Mouse (Mus musculus) spleen, adult 2 months (tissue): Measurements from ENCODE around the gene Evi2. TPM values are rescaled to one million over a fixed set of nuclear protein-coding genes. Genes with fewer than 3 reads are reported as not detected.

ENCODE experiments used
- DNase-seq, 2 experiments: peaks; one replicate each; pipeline versions ENCODE4 v3.0.0 to v3.0.0-alpha.2; 2012 to 2021; ENCODE audit warnings: low spot score in 2 of 2, low read depth in 1 of 2
- H3K27ac ChIP-seq: fragments of 200-500 bp; 2 replicates; pipeline ENCODE4 v1.5.1; 2012; ENCODE audit warnings: low read length, inconsistent platforms; ENCODE audit not compliant: insufficient read depth
- H3K27me3 ChIP-seq: fragments of 200-500 bp; 2 replicates; pipeline ENCODE4 v1.6.1; 2012; ENCODE audit warnings: mild to moderate bottlenecking, moderate library complexity, low read length, inconsistent platforms; ENCODE audit not compliant: control insufficient read depth, insufficient read depth
- H3K36me3 ChIP-seq: fragments of 200-500 bp; 2 replicates; pipeline ENCODE4 v1.6.1; 2012; ENCODE audit warnings: mild to moderate bottlenecking, low read length, inconsistent platforms; ENCODE audit not compliant: control insufficient read depth, insufficient read depth
- H3K4me1 ChIP-seq: fragments of 200-500 bp; 2 replicates; pipeline ENCODE4 v1.6.1; 2011; ENCODE audit warnings: inconsistent platforms; ENCODE audit not compliant: control insufficient read depth, insufficient read depth, insufficient read length
- H3K4me3 ChIP-seq: fragments of 200-500 bp; 2 replicates; pipeline ENCODE4 v1.5.1; 2011; ENCODE audit warnings: mild to moderate bottlenecking, inconsistent platforms; ENCODE audit not compliant: insufficient read depth, insufficient read length; ENCODE audit errors: extremely low read depth
- CTCF ChIP-seq: fragments of 200-500 bp; IDR thresholded peaks from 2 replicates; pipeline ENCODE4 v1.5.1; 2011; ENCODE audit warnings: mild to moderate bottlenecking, inconsistent platforms; ENCODE audit not compliant: insufficient read depth, insufficient read length, insufficient replicate concordance; ENCODE audit errors: extremely low read depth
- POLR2A ChIP-seq: fragments of 200-500 bp; IDR thresholded peaks from 2 replicates; pipeline ENCODE4 v1.6.1; 2011; ENCODE audit warnings: low read depth, low read length, inconsistent platforms
- WGBS: fragments of 180-500 bp; shearing (Covaris S2); methylation state at CpG from one replicate; pipeline ENCODE4 v1.1.7; 2018; 5-methylcytosine and 5-hydroxymethylcytosine counted together
- polyA plus RNA-seq: library from polyadenylated mRNA; depleted of rRNA; stranded (reverse); fragments of >200 nt; gene quantifications from 2 replicates; pipeline ENCODE4 v1.2.3, GENCODE M21; 2012

Gene Evi2
- polyA plus RNA-seq, 1 experiment, result 12.2 TPM

DNA sequence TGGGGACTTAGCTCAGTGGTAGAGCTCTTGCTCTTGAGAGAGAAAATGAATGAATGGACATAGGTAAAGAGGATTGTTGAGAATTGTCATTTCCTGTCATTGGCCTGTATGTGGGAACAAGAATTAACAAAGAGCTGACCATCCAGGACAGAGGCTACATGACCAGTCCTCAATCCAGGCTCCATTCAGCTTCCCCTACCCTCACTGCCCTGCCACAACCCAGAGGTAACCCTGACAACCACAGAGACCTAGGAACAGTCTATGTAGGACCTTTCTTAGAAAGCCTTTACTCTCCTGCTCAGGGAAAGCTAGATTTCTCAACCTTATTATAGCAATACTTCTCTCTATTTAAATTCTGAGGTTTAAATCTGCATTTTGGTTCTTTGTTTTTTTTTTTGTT, 9.6 kb downstream of the Evi2 start:
- Histone ChIP-seq H3K36me3 (peaks cover 7% of the 10 kb centered on the region), H3K27me3 (no peaks in the 10 kb centered on the region), H3K4me3 (no peak overlapping the region), H3K27ac (peak overlapping the region; percentile 66), H3K4me1 (peaks cover 8% of the 10 kb centered on the region; the same call in 1 of the 2 replicates)
- DNase-seq, result no peak
- TF ChIP-seq CTCF (no peak), POLR2A (no peak)

DNA sequence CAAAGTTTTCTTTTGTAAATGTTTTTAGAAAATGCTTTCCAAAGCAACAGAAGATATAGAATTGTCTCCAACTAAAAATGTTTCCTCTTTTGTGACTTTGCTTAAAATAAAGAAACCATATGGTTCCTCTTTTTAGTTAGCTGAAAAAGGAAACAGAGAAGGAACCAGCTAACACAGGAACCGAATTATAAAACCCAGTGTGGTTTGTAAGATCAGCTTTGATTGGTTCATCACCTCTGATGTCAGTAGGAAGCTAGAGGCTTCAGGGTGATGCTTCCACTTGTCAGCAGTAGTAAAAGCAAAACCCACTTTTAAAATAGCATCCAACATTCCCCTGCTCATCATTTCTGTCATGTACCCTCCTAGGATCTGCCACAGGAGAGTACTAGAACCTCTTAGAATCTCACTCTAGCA, 10.5 kb downstream of the Evi2 start:
- peaks cover 15% of the 10 kb centered on the region for H3K36me3 ChIP-seq
- peak; percentile 33 to 91 for DNase-seq
- peak overlapping the region; percentile 78; the same call in 1 of the 2 replicates for H3K27ac ChIP-seq
- no peak overlapping the region for H3K4me3 ChIP-seq
- H3K4me1 ChIP-seq, result peaks cover 8% of the 10 kb centered on the region; the same call in 1 of the 2 replicates
- H3K27me3 ChIP-seq, result no peaks in the 10 kb centered on the region
- 5% methylated on average over 1 of the region's 1 CpGs for WGBS
- no peak for TF ChIP-seq CTCF
- TF ChIP-seq POLR2A, result peak; percentile 10; the same call in 1 of the 2 replicates

DNA sequence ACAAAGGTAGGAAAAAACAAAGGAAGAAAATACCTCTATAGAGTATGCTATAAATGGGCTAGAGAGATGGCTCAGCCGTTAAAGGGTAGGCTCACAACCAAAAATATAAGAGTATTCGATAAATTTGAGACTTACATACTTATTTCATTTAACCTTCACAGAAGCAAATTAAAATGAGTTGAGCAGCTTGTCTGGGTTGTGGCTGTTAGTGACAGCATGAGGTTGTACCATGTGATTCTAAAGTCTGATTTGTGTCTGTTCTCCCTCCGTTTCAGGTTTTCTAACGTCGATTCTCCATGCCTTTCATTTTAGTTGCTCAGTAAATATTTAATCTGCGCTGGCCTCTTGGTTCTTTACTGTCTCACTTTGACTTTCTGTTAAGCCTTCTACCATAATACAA, 11.1 kb downstream of the Evi2 start:
- Histone ChIP-seq H3K4me1 (peaks cover 6% of the 10 kb centered on the region; the same call in 1 of the 2 replicates), H3K4me3 (peak overlapping the region; percentile 29; the same call in 1 of the 2 replicates), H3K27ac (peak overlapping the region; percentile 65; the same call in 1 of the 2 replicates), H3K36me3 (peaks cover 17% of the 10 kb centered on the region), H3K27me3 (no peaks in the 10 kb centered on the region)
- no peak for DNase-seq
- TF ChIP-seq CTCF (no peak), POLR2A (no peak)
- 38% methylated on average over 6 of the region's 6 CpGs for WGBS

DNA sequence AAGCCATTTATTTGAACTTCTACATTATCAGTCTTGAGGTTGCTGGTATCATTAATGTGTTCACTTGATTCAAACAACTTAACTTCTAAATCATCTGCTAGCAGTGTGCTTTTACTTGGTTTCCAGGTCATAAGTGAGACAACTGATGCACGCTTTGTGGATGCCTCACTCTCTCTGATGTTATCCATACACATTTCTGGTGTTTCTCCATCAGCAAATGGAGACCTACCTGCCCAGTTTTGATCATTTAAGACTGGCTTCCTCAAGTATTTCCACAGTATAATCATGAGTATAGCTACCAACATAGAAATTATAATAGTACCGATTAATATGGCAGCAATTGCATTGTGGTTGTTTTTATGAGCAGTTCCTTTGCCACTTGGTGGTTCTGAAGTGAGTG, 14.6 kb downstream of the Evi2 start:
- Histone ChIP-seq H3K4me1 (peaks cover 2% of the 10 kb centered on the region; the same call in 1 of the 2 replicates), H3K27ac (no peak overlapping the region), H3K4me3 (no peak overlapping the region), H3K36me3 (peaks cover 21% of the 10 kb centered on the region), H3K27me3 (no peaks in the 10 kb centered on the region)
- DNase-seq, result no peak
- TF ChIP-seq POLR2A (no peak), CTCF (no peak)
- 93% methylated on average over 2 of the region's 2 CpGs for WGBS

DNA sequence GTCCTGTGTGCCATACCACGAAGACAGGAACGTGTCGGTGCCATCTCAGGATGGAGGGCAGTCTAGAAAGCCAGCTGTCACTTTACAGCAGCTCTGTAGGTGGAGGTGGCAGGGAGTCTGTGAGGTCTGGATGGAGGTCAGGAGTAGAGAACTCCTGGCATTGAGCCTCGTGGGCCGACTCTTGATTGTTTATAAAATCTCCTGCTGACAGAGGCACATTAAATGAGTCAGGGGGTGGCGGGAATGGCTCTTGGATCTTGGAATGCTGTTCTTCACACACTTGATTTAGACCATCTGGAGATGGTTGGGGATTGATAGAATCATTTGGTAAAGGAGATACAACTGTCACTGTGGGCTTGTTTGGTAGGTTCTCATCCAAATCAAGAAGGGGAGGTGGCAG, 15.1 kb downstream of the Evi2 start:
- WGBS, result 87% methylated on average over 6 of the region's 6 CpGs
- no peaks in the 10 kb centered on the region for H3K27me3 ChIP-seq
- no peak overlapping the region for H3K4me3 ChIP-seq
- H3K27ac ChIP-seq, result no peak overlapping the region
- DNase-seq, result no peak
- TF ChIP-seq POLR2A (no peak), CTCF (no peak)
- H3K4me1 ChIP-seq, result peaks cover 2% of the 10 kb centered on the region; the same call in 1 of the 2 replicates
- H3K36me3 ChIP-seq, result peaks cover 21% of the 10 kb centered on the region

DNA sequence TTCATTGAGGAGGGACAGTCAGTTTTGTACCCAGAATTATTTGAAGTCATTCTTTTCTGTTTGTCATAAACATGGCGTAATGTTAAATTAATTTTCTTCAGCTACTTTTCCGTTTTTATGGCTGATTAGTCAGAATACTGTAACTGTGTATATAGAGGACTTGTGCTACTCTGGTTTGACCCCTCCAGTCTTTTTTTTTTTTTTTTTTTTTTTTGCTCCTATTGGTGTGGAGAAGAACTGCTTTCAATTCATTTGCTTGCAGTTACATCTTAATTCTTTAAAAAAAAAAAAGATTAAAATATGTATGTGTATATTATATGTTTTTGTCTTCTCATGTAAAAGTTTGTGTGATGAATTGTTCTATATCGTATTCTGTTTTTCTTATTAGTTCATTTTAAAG, 18.4 kb downstream of the Evi2 start:
- no peaks in the 10 kb centered on the region for H3K27me3 ChIP-seq
- H3K4me3 ChIP-seq, result no peak overlapping the region
- TF ChIP-seq POLR2A, result no peak
- no peak for TF ChIP-seq CTCF
- WGBS, result 95% methylated on average over 3 of the region's 3 CpGs
- H3K36me3 ChIP-seq, result peaks cover 21% of the 10 kb centered on the region
- 0 out of 2 replicates have a peak, but pooled peaks cover 2% of the 10 kb centered on the region for H3K4me1 ChIP-seq
- H3K27ac ChIP-seq, result no peak overlapping the region
- DNase-seq, result no peak

DNA sequence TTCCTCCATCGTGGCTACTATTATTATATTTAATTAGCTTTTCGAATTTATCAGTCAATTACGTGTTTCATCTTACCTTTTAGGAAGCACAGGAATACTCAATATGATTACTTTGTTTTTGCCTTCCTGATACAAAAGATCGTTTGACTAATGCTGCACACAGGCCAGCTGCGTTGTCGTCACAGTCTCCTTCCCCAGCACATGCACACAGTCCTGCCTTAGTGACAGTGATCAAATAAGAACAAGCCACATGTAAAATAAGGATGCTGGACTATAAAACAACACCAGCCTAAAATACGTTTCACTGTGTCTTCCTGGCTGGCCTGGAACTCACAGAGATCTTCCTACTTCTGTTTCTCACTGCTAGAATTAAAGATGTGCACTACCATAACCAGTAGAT, 25.9 kb downstream of the Evi2 start:
- DNase-seq, result no peak
- TF ChIP-seq CTCF (no peak), POLR2A (no peak)
- no peak overlapping the region for H3K27ac ChIP-seq
- H3K36me3 ChIP-seq, result no peaks in the 10 kb centered on the region
- H3K27me3 ChIP-seq, result no peaks in the 10 kb centered on the region
- 93% methylated on average over 7 of the region's 7 CpGs for WGBS
- no peak overlapping the region for H3K4me3 ChIP-seq
- no peaks in the 10 kb centered on the region for H3K4me1 ChIP-seq
